Mouse (Mus musculus): ENCODE results near the gene Plagl2.

- TF ChIP-seq CTCF (IDR thresholded peaks at IDR 0.05; ENCODE audit: insufficient read depth, low read length) (no peak), POLR2A (IDR thresholded peaks at IDR 0.05; ENCODE audit: borderline replicate concordance, extremely low read depth, low read depth, low read length) (no peak)
Observed at GRCm38 (mm10) chr2:153242156-153242555, 930 bp upstream of the Plagl2 start.
